Mouse (Mus musculus) frontal cortex, postnatal 14 days (tissue): Measurements from ENCODE around the gene Mroh2a.
"Not testable (repeated sequence)": the region's sequence is repeated elsewhere in the genome, so short reads cannot be mapped to it uniquely, and the experiment has no call there.

Source experiments
- DNase-seq, 2 experiments: peaks; one replicate each; pipeline ENCODE4 v3.0.0; 2022; ENCODE audit warnings: low spot score in 2 of 2

The Mroh2a gene

DNA sequence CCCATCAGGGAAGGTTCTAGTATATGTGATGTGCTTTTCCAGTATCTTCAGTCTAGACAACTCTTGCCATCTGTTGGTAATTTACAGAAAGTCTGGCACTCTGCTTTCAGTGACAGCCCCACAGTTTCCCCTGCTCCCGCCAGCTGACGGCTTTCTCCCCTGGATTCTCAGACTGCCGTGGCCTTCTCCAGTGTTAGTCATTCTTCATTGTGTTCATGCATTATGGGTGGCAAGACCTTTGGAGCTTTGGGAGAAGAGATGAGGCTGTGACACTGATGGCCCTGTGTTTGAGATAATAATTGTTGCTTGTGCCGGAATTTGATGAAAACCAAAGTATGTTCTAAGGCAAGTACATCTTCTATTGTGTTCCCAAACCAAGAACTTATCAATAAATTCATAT, 8.2 kb upstream of the Mroh2a start:
- DNase-seq, result no peak

DNA sequence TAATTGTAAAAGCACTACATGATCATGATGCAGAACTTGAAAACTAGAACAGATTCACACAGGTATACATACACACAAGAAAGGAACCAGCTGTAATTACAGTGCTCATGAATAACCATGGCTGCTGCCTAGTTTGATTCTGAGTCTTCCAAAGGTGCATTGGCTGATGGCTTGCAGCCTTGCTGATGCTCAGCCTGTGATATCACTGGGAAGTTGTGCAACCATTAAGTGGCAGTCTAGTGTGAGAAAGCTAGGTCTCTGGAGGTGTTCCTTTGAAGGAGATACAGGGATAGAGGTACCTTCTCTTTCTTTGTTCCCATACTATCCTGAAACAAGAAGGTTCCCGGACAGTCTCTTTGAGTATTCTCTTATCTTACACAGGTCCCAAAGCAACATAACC, 7.7 kb upstream of the Mroh2a start:
- no peak for DNase-seq

DNA sequence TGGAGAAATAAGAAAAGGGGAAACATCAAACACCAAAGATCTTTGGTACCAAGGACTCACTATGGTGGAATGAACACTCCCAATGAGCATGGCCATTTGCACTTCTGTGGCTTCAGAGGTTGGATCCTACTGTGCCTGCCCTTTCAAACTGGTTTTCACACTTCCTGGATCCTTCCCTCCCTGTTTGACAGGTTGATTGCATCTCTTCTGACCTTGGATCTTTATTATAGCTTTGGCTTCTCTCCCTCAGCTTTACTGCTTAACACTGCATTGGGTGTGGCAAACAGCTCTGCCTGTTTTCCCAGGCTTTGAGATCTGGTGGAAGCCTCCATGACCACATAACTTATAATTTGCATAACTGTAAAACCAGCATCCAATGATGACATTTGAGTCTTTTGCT, 6.5 kb upstream of the Mroh2a start:
- no peak for DNase-seq

DNA sequence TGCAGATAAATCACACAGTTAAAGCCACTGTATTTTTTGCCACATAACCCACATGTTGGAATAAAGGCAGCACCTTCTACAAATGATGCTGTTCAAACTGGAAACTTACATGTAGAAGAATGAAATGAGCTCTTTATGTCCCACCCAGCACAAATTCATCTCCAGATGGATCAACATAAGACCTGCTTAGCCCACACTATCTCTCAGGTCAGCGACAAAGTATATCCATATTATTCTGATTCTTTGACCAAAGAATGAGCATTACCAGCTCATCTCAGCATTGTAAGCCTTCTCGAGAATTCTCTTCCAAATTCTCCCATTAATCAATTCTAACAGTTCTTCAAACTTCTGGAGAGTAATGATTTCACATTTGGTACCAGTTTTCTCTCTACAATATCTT, 4.6 kb upstream of the Mroh2a start:
- DNase-seq, result no peak

DNA sequence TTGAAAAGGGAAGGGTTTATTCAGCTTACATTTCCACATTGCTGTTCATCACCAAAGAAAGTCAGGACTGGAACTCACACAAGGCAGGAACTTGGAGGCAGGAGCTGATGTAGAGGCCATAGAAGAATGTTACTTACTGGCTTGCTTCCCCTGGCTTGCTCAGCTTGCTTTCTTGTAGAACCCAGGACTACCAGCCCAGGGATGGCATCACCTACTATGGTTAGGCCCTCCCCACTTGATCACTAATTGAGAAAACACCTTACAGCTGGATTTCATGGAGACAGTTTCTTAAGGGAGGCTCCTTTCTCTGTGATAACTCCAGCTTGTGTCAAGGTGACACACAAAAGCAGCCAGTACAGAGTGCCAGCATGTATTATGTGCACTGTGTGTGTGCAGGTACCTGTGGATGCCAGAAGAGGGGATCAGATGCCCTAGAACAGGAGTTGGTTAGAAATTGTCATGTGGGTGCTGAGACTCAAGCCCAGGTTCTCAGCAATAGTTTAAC, 3.7 kb upstream of the Mroh2a start:
- not testable (repeated sequence) for DNase-seq

DNA sequence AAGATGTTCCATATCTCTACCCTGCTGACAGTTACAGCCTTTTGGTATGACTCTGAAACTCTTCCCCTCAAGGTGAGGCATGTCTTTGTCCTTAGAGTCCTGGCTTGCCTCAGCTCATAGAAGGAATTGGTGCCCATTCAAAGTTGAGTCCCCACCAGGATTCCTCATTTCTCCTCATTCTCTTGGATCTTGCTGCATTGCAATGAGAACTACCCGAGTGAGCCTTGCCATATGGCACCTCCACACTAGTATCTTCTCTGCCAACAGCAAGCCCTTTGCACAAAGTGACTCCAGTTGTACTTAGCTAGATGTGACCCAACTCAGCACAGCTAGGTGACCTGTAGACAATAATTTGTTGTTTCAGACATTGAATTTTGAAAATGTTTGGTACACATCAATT, 3.2 kb upstream of the Mroh2a start:
- DNase-seq, result no peak

DNA sequence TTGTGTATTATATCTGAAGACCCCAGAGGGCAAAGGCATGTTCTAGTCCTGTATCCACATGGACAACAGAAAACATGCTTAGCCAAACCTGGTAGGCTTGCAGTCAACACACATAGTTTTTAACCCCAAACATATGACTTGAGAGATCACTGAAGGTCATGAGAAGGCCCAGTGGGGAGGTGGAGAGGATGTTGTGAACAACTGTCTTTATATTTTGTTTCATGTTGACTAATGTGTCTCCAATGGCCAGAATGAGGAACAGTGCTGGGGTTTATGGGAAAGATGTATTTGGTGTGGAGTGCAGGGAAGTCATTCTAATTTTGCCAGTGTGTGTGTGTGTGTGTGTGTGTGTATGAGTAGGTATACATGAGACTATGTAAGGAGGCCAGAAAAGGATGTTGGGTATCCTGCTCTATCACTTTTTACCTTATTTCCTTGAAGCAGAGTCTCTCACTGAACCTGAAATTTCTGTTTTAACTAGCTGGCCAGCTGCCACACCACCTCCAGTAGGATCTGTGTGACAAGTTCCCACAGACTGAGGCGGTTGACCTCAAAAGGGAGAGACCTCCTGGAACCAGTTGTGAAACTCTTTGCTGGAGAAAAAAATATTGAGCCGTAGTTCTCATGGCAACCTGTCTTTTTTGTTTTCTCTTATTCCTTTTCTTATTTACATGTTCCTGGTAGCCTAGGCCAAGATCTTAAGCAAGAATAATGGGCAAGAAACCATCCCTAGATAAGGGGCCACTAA, 2.6 kb upstream of the Mroh2a start:
- DNase-seq, result no peak

DNA sequence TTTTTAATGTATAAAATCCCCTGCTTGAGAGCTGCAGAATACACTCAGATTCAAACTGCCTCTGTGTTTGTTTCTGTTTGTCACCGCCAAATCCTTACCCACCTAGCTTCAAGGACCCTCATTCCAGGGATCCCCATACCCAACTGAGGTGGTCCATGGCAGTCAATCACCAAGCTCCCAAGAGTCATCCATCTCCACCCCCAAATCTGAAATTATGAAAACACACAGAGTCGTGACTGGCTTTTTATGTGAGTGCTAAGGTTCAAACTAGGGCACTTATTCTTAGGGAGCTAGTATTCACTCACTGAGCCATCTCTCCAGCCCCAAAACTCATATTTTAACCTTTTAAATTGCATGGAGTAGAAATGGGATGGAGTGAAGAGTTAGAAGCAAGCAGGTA, 1.5 kb upstream of the Mroh2a start:
- not testable (repeated sequence) for DNase-seq

DNA sequence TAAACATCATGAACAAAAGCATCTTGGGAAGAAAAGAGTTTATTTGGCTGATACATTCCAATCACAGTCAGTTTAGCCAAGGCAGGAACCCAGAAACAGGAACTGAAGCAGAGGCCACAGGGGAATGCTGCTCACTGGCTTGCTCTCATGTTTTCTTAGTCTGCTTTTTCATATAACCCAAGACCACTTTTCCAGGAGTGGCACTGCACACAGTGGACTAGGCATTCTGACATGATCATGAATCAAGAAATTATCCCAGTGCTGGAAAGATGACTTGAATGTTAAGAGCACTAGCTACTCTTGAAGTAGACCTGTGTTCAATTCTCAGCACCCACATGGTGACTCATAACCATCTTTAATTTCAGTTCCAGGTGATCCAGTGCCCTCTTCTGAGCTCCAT, 1.0 kb upstream of the Mroh2a start:
- no peak for DNase-seq

DNA sequence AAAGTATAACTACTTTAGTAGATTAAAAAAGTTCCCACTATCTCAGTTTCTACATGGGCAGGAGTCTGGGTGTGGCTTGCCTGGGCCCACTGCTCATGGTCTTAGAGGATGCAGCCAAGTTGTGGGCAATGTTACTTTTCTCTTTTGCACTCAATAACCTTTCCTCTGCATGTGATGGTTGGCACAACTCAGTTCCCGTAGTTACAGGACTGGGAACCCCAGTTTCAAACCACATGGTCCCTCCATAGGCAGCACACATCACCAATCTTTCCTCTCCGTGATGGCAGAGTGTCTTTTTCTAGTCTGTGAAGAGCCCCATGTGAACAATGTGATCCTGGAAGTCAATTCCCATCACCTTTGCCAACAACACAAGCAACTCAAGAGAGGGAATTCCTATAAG, 696 bp downstream of the Mroh2a start:
- DNase-seq, result no peak

DNA sequence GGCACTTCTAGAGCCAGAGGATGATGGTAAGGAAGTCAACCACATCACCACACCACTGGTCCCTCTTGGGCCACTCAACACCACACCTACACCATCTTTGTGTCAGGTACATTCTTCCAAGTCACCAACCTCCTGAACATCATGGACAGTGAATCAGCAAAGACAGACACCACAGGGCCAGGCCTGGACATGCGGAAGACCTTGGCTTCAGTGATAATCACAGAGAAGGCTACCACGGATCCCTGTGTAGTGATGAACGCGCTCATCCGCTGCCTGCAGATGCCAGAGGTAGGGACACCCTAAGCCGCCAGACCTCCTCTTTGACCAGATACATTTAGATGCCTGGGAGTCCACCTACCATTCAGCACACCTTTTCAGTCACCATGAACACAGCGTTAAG, 1.3 kb downstream of the Mroh2a start:
- DNase-seq, result no peak

DNA sequence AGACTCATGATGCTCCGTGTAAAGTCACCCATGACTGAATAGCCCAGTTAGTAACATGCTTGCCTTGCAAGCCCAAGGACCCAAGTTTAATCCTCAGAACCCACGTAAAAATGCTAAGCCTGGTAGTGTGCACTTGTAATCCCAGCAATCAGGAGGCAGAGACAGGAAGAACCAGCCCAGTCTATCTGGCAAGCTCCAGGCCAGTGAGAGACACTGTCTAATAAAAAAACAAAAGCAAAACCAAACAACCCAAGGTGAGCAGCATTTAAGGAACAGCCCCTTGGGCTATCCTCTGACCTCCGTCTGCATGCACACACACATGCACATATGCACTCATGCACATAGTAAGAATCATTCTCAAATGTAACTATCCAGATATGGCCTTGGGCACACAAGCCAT, 2.8 kb downstream of the Mroh2a start:
- DNase-seq, result no peak

DNA sequence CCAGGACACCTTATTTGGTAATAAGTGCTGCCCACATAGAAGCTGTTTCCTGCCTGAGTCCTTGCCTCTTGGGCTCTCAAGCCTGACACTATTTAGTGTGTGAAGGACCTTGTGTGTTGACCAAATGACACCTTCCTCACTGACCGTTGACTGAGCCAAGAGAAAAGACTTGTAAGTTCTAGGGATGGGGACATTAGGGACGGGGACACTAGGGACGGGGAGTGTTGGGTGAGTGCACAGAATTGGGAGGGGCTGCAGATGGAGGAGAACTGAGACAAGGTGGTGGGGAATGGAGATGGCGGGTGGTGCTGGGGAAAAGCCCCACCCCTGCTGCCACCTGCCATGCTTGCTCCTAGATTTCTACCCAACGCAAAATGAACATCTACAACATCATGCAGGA, 3.2 kb downstream of the Mroh2a start:
- no peak for DNase-seq

DNA sequence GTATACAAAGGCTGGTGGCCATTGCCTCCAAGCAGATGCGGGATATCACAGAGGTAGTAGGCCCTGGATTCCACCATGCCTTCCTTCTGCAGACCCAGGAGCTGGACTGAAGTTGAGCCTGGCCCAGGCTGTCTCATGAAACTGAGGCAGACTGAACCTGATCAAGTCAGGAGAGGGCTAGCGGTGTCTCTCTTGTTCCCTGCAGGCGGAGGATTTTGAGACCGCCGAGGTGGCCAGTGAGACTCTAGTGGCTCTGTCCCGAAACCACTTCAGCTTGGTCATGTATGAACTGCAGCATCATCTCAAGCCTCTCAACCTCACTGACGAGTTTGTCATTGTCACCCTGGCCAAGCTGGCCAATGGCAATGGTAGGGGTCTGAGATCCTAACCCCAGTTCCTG, 3.6 kb downstream of the Mroh2a start:
- no peak for DNase-seq

DNA sequence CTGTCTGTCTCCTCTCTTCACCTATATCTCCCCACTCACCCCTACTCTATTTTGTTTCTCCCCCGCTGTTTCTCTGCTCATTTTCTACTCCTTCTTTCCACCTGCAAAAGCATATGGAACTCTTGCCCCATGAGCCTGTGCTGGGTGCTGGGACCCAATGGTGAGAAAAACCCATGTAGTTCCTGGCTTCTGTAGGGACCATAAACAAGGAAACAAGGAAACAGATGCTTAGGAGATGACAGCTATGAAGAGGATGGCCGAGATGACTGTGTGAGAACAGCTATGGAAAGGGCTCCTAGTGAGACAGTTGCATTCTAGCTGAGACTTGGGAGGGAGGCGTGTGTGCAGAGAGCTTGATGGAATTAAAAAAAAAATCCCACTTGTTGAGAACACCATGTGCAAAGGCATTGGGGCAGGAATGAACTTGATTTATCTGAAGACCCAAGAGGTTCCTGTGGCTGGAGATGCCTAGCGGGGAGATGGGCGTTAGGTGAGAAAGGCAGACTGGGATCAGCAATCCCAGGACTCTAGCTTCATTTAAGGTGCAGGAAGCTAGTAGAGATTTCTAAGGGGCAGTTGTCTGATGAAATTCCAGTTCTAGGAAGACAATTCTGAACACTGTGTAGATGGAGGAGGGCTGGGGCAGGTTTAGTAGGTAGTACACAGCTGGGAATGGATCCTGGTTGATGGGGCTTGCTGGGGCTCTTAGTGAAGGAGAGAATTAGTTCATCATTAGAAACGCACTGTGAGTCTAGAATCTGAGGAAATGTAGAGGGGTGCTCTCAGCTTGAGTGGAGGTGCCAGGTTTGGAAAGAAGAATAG, 4.4 kb downstream of the Mroh2a start:
- DNase-seq, result no peak

DNA sequence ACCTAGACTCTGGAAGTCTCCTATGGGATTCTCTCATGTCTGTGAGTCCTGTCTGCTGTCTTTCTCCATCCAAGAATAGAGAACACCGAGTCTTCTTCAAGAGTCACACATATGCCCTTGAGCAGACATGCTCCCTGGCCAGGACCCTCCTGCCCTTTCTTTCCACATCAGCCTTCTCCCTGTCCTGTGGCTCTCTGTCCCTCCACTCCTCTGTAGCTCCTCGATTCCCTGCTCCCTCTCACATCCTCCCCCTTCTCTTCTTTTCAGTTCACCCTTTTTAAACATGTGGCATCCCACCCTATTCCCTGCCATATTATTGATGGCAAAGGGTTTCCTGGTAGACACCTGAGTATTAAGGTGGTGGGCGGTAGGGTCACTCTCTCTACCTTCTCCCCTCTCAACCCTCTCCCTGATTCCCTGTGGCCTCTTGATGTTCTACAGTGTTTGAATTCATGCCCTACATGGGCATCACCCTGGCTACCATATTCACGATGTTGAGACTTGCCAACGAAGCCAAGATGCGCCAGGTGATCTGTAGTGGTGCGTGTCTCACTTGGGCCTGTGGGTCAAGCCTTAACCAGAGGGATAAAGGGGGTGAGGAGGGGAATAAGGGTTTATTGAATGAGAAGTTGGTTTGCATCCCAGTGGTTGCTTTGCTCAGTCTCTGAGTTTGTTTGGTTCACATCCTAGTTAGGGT, 5.2 kb downstream of the Mroh2a start:
- no peak for DNase-seq

DNA sequence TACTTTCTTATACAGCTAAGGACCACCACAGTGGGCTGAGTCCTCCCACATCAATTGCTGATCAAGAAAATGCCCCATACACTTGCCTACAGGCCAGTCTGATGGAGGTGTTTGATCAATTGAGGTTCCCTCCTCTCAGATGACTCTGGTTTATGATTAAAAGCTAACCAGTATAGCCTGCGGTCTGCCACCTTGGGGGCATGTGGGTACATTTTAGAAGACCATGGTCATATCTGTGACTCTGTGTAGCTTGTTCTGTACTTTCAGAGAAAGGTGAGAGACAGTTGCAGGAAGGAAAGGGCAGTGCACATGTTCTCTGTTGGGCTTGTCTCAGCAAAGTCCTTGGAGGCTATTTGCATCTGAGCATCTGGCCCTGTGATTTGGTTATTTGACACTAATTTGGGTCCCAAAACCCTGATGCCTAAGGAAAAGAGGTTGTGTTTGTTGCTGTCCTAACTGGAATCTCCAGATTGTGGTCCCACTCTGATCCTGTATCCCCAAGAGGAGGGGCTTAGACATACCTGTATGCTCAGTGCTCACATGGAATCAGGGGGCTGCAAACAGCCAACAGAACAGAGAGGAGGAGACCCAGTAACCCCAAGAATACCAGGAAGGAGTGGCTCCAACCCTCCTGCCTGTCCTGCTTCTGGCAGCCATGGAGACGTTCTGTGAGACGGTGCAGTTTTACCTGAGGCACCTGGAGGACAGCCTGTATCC, 6.0 kb downstream of the Mroh2a start:
- DNase-seq, result no peak

DNA sequence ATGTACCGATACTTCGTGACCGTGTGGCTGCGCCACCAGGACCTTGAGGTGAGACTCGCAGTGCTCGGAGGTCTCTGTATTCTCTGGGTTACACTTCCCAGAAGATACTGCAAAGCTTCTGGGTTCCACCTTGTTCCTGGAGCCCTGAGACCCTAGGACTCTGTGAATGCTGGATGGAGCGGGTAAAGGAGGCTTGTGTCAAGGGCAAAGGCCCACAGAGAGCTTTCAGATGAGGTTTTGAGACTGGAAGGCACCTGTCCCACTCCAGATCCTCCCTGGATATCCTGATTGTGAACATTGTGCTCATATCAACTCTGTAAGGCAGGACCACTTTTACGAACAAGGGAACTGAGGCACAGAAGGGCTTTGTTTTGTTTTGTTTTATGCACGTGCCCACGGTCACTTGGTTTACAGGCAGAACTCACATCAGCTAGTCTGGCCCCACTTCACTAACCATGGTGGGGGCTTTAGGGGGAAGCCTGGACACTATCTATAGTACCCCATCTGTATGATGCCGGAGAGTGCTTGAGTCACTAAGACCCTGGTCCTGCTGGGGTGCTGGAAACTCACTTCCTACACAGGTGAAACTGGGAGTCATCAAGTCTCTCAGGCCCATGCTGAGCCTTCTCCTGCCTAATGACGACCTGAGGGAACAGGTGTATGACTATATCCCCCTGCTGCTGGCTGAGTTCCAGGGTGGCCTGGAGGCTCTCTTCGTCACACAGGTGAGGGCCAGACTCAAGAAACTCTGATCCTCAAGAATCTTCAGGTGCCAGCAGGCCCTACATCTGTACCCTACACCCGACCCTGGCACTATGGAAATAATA, 6.8 kb downstream of the Mroh2a start:
- DNase-seq, result no peak

DNA sequence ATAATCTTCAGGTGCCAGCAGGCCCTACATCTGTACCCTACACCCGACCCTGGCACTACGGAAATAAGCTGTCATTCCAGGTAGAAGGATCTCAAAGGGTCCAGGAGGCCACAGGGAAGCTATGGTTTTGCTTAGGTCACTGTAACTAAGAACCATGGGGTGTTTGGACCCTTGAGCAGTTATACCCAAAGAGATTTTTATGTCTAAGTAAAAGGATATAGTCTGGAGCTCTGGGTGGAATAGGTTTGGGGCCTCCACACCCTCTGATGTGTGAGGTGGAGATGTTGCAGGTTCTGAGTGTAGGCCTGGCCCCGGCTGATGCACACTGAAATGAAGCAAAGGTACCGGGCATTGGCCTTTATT, 7.4 kb downstream of the Mroh2a start:
- DNase-seq, result no peak

DNA sequence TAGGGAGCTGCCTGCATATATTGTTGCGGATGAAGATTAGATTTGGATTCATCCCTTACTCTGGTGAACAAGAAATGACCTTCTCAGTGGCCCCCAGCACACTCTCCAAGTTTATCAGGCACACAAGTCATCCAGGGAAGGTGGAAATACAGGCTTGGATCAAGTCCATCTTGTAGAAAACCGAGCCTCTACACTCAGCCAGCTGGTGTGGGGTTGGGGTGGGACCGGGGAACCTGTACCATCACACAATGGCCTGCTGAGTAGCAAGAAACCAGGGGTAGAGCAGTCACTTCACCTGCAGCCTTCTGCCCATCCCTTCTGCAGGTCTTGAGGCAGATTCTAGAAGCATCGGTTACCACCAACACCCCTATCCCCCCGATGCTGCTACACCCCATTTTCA, 7.9 kb downstream of the Mroh2a start:
- DNase-seq, result no peak
